Mouse (Mus musculus) left cerebral cortex, postnatal 10 days (tissue): ENCODE data around the gene Acss3. TPM values are rescaled to one million over a fixed set of nuclear protein-coding genes. Genes with fewer than 3 reads are reported as not detected.

ENCODE experiments used
- DNase-seq, 2 experiments: peaks; one replicate each; pipeline ENCODE4 v3.0.0; 2021 to 2022; ENCODE audit warnings: low spot score in 2 of 2, mixed read lengths in 1 of 2; ENCODE audit errors: extremely low spot score in 1 of 2
- intact Hi-C: fragments of 180-260 bp; cut with DNase I; formaldehyde crosslinking; loops from one replicate; pipeline ENCODE4 v1.15.1; 2025
- total RNA-seq, 2 experiments: library from RNA; stranded (reverse); gene quantifications; 2 replicates each; pipeline ENCODE4 v1.2.3; 2021

Acss3 gene
- under 1 TPM; 0.47 to 0.64 TPM for total RNA-seq

DNA sequence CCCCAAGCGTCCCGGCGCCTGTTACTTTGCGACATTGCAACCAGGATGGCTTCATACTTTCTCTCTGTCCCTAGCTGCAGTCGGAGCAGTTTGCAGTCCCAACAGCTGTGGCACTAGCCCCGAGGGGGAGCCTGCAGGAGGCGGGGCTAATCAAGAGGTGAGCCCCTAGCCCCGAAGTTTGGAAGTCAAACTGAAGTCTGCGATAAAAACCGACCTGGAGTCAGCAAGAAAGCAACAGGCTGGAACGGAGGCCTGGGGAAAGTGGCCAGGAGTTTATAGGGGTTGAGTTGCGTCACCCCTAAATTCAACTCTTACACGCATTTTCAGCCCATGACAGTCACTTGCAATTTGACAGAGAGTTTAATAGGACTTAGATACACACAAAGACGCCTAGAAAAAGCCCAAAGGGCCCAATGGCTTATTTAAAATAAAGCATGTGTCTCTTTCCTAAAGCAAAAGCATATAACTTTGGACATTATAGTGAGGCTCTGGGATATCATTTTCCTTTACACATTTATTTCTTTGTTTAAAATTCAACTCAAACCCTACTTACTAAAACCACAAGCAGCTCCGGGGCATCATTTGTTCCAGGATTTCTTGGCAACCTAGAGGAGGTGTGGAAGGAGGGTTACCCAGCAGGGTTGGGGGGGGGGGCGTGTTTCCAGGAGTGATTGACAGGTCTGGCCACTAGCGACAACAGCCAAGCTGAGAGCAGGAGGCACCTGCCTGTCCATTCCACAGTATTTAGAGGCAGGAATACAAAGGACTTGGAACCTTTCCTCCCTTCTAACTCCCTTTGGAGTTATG is at the start of gene Acss3:
Acss3 (minus strand) TSS at position 140 of the 807 bp plus-strand sequence.
- DNase-seq: peak in 1 of 2 experiments; percentile 67
- intact Hi-C loops: no loop called here

- intact Hi-C loops: no loop called here
Measured at GRCm38 (mm10) chr10:107172003-107172689, 48.7 kb upstream of the Acss3 start.

GRCm38 (mm10) chr10:107166486-107166885 is 43.0 kb upstream of the Acss3 start:
- no peak for DNase-seq
- intact Hi-C loops: no loop called here

More at GRCm38 (mm10) chr10:107172003-107172689, 48.7 kb upstream of the Acss3 start:
- DNase-seq: no peak

GRCm38 (mm10) chr10:107148759-107149158 is 25.3 kb upstream of the Acss3 start:
- no peak for DNase-seq
- intact Hi-C loops: no loop called here

GRCm38 (mm10) chr10:107144016-107144415 is 20.5 kb upstream of the Acss3 start:
- intact Hi-C loops: no loop called here
- DNase-seq: no peak

DNA sequence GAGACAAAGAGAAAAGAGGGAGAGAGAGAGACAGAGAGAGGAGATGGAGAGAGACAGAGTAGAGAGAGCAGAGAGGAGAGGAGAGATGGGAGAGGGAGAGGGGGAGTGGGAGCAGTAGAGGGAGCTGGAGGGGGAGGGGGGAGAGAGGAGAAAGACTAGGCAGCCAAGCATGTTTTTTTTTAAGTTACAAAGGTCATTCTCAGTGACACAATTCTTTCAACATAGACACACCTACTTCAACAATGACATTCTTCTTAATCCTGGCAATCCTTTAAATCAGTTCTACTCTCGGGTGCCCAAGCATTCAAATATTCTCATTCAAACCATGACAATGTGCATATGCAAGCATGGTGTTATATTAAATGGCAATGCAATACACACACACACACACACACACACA is 19.4 kb upstream of the Acss3 start:
- intact Hi-C loops: no loop called here
- DNase-seq: no peak

DNA sequence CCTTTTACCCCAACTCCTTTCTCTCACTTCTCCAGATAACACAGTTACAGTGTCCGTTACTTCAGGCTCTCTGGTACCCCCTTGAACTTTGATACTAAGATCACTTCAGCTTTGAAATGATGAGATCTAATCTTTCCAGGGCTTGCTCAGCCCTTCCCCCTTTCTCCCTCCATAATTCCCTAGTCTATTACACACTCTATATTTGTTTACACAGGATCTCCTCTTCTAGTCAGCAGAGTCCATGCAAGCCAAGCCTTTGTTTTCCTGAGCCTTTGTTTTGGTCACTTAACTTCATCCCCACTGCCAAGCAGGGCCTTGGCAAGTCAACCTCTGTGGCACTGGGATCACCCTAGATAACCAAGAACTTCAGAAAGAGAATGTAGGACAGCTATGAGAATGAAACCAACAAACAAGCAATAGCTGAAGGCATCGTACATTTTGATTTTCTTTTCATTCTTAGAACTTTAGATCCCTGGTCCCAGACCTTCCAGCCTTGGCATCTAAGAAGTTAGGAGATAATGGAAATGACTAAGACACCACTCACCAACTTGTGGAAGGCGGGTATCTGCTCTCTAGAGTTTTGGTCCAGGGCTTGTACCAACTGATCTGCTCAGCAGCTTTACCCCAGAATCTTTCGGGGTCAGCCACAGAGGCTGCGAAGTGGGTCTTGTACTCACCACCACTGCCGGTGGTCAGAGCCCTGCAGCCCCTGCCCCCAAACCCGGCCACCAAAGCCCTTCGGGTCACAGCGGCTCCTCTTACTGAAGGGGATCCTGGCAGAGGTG is 532 bp downstream of the Acss3 start:
- DNase-seq: no peak
- intact Hi-C loops: no loop called here

- DNase-seq: no peak
Measured at GRCm38 (mm10) chr10:107121301-107121700, 2.2 kb downstream of the Acss3 start.

DNA sequence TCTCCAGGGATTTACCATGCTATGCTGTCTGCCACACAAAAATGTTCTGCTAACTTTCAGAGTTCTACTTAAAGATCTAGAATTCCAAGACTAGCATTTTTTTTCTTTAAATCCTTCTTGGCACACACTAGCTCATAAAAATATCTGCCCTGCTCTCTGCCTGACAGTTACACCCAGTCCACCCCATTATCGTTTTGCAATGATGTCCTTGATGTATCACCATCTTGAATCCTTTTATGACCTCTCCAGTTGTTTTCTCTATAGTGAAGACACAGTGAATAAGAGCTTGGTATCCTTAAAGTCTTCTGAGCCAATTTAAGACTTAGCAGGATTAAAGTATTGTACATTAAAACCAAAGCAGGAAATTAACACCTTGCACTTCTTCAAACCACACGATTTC is 4.3 kb downstream of the Acss3 start:
- intact Hi-C loops: no loop called here
- no peak for DNase-seq

More at GRCm38 (mm10) chr10:107121301-107121700, 2.2 kb downstream of the Acss3 start:
- intact Hi-C loops: no loop called here

DNA sequence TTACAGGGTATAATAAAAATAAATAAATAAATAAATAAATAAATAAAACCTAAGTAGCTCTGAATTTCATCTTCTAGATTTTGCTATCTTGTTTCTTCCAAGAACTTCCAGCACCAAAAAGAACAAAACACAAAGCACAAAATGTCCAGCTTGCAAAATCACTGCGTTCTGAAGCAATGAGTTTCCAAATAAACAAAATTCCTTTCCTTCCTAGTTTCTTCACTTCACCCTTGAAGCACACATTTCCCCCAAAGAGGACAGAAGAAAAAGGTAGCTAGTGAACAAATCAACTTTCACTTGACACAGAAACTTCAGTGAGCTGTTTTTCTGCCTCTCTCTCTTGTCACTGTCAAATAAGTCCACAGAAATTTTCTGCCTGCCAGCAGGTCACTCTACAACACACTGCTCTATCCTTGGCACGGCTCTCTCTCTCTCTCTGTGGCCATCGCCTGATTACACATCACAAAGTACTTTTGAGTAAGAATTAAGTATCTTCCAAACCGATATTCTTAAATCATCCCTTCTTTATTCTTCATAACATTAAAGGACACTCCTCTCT is 6.7 kb downstream of the Acss3 start:
- no peak for DNase-seq
- intact Hi-C loops: no loop called here

GRCm38 (mm10) chr10:107115930-107116642 is 7.4 kb downstream of the Acss3 start:
- intact Hi-C loops: no loop called here
- DNase-seq: peak in 1 of 2 experiments; percentile 30

DNA sequence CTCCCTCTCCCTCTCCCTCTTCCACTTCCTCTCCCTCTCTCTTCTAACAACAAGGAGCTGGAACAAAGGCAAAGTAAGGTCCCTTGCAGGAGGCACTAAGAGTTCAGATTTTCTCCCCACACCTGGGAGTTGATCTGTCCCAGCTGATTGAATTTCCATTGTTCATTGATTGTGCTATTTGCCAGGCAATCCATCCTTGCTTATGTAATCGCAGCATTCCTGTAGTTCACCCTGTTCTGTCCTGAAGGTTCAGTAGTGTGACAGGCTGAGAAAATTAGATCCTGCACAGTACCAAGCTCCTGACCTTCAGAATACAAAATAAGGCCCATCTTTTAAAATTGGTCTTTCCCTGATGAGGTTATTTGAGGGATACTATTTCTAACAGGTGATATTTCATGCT is 8.3 kb downstream of the Acss3 start:
- DNase-seq: no peak
- intact Hi-C loops: no loop called here

- DNase-seq: no peak
- intact Hi-C loops: no loop called here
Measured at GRCm38 (mm10) chr10:107094452-107094851, 29.0 kb downstream of the Acss3 start.

GRCm38 (mm10) chr10:107053846-107054624 is 69.4 kb downstream of the Acss3 start:
- intact Hi-C loops: no loop called here
- no peak for DNase-seq

DNA sequence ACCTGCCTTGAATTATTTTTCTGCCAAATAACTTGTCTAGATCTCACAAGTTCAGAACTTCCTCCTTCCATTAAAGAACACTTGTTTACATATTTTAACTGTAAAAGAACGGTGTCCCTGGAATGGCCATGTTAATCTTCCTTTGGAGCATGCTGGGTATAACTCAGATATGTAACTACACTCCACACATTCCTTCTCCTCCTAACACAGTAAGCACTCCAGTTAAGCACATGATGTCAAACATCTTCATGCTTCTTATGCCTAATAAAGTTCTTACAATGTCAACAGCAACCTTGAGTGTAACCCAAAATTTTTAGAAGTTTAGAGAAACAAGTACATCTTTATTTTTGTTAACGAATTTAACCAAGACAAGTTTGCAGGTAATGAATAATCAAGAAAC is 73.0 kb downstream of the Acss3 start:
- intact Hi-C loops: no loop called here
- no peak for DNase-seq

DNA sequence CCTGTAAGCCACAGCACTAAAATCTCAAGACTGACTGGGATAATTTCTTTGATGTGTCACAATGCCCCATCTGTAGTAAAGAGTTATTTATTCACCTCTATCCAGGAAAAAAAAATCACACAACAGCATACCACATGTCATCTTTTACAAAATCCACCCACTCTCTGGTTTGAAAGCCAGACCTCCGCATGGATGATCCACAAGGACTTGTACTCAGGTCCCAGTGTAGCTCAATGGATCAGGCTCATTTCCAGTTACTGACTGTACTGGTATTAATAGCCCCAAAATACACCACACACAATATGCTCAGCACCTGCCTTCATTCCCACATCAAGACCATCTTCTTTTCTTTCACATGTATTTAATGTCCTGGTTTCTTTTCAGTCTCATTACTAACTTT is 80.8 kb downstream of the Acss3 start:
- no peak for DNase-seq
- intact Hi-C loops: no loop called here

DNA sequence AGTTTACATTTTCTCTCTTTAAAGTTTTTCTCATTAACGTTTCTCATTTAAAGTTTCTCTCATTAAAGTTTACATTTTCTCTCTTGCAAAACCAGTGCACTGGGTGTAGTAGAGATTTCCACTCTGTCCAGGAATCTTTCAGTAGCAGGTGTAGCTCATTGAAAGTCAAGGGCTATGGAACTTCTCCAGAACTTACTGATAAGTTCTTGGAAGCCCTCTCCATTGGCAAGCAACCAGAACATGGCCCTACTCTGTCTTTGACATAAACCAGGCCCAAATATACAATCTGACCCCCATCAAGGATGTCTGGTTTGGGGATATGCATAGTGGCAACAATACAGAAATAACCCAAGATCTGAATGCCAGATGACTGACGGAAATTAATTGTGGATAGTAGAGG is 82.6 kb downstream of the Acss3 start:
- no peak for DNase-seq
- intact Hi-C loops: no loop called here

DNA sequence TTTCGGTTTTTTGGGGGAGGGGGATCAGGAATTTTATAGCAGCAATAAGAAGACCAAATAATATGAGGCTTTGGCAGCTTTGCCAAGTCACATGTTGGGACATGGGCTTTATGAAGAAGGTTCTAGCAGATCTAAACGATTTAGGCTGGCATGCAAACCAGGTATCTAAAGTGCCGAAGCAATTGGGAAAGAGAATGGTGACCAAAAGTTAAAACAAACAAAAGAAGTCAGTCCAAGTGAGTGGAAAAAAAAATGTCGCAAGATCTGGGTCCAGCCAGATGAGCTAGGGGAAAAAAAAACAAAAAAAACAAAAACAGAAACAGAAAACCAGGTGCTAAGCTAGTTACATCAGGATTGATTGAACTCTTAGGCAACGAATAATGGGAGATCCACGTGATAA is 83.1 kb downstream of the Acss3 start:
- DNase-seq: no peak
- intact Hi-C loops: no loop called here
